Mouse (Mus musculus) adrenal gland, adult 2 months (tissue): ENCODE measurements at regions not wholly inside any gene's neighbourhood (a gene's known extent, or its start where the extent isn't known, plus 50 kb on each side); places are given as distances from the start of the nearest gene placed in this dataset.
"Not testable (repeated sequence)": the region's sequence is repeated elsewhere in the genome, so short reads cannot be mapped to it uniquely, and the experiment has no call there.

Experiments
- DNase-seq: peaks from one replicate; pipeline ENCODE4 v3.0.0; 2021

DNA sequence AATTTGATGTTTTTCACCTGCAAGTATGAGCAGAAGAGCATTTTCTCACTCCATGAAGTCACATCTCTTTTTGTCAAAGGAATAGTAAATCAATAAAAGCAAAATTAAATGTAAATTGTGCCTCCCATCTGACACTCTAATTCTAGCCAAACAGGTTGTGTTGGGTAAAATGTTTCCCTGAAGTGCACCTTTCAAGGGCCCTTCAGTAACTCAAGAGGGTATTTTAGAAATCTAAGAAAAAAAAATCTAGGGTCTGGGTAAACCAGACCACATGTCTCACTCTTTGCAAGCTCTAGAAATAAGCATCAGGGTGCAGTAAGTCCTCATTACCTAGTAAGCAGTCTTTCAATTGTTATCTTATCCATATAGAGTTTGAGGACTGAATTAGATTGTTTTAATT is 521.2 kb downstream of the Serpinb8 start:
- DNase-seq: no peak

DNA sequence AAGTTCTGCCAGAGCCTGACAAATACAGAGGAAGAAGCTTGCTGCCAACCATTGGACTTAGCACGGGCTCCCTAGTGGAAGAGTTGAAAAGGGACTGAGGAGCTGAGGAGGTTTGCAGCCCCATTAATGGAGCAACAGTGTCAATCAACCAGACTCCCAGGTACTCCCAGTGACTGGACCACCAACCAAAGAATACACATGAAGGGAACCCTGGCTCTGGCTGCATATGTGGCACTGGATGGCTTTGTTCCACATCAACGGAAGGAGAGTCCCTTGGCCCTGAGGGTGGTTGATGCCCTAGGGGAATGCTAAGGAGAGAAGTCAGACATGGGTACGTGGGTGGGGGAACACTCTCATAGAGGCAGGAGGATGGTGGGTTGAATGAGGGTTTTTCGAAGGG is 537.6 kb downstream of the Serpinb8 start:
- DNase-seq: no peak

DNA sequence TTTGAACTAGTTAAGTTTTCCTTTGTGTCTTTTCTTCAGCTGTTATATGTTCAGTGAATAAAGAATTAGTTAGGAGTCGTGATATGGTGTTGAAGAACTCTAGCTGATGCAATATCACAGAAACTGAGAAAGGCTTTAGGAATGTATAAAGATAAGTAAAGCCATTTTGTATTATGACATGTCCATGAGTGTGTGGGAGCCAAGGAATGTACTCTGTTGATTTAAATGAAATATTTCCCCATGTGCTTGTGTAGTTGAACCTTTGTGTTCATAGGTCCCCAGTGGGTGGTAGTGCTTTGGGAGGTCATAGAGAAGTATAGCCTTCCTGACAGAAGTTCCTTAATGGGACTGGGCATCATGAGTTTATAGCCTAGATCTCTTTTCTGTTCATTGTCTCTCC is 542.2 kb downstream of the Serpinb8 start:
- no peak for DNase-seq

DNA sequence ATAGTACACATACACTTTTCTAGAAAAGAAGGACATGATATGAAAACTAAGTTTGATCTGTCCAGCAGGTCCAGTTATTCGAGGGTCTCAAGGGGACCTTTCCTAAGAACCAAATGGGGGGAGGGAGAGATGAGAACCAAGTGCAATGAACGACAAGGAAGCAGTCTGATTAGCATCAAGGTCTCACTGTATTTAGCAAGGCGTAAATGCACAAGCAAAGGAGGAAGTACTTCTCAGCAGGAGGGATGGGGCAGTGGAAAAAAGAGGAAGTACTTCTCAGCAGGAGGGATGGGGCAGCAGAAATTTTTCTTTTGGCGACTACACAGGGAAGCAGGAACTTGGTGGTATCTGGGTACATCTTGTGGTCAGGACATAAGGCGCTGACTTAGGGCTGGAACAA is 545.5 kb downstream of the Serpinb8 start:
- DNase-seq: not testable (repeated sequence)

DNA sequence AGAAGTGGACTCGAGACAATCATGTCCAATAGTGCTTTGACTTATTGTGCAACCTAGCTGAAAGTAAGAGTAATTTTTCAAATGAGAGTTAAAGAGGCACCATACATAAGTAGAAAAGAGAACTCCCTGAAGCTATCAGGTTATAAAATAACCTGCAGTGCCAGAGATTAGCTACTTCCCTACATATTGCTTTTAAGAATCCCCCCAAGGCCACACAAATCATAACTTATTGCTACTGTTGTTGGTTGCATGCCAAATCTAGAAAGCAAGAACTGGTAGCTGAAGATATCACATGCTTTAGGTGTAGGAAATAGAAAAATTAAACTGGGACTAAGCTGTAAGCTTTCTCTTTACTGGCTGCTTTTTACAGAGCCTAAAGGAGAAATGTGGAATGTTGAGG is 554.3 kb downstream of the Serpinb8 start:
- no peak for DNase-seq

DNA sequence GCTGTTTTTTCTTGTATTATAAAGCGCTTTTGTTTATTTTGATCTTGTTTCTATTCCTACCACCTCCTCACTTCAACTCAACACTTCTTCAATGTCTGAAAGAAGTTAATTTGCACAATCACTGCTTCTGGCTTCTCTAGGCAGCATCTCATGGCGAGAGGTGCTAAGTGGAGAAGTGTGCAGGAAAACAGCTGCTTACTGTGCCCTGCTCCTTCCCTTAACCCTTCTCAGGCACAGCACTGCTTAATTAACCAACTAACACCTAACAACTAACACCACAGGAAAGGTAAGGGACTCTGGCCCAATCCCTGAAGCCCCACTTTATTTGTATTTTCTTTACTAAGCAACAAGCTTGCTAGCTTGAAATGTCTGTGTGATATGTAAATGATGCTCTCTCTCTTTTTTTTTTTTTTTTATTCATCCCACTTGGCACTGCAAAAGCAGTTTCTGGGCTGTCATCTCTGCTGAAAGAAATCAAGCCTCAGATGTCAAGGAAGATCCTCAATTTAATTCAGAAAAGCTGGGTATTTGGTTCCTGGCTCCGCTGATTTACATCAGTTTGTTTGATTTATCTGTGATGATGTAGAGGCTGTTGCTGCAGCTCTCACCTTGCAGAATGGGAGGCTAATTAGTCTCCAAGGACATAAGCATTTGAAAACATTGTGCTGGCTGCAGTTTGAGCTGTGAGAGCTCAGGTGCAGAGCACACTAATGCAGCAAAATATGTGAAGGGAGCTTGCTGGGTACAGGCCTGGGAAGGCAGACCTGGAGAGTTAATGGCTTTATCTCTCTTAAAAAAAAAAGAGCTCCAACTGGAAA is 591.8 kb downstream of the Serpinb8 start:
- DNase-seq: no peak

DNA sequence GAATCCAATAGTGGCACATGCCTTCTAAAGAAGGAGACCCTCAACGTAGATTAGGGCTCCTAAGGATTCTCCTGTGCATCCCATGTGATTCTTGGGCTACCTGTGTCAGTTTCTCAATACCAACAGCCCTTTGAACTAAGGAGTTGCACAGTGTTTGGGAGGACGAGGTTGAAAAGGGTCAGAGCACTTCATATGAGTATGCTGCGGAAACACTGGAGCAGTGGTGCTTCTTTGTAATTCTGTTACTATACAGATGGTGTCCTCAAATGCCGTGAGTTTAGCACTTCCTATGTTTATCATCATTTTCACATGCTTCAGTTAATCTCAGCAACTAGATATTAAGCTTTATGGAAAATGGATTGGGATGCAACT is 592.3 kb downstream of the Serpinb8 start:
- no peak for DNase-seq

DNA sequence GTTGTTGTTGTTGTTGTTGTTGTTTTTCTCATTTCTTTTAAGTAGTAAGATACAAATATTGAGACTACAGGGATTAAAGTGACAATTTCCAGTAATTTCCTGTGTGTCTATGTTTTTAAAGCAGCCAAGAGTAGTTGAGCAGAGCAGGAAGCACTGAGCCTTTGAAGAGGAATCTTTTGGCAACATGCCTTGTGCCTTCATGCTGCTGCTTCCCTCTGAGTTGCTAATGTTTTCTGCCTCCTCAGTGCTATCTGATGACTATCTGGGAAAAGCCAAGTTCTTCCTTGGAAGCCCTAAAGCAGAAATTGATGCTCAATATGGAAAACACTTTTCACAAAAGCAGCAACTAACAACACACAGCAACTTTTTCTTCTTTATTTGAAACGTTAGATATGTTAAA is 634.2 kb downstream of the Serpinb8 start:
- no peak for DNase-seq

DNA sequence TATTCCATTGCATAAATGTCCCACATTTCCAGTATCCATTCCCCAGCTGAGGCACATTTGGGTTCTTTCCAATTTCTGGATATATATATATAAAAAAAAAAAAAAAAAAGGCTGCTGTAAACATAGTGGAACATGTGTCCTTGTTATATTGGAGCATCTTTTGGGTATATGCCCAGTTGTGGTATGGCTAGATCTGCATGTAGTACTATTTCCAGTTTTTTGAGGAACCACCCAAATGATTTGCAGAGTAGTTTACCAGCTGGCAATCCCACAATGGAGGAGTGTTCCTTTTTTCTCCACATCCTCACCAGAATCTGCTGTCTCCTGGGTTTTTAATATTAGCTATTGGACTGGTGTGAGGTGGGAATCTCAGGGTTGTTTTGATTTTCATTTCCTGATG is 650.3 kb downstream of the Serpinb8 start:
- DNase-seq: no peak

DNA sequence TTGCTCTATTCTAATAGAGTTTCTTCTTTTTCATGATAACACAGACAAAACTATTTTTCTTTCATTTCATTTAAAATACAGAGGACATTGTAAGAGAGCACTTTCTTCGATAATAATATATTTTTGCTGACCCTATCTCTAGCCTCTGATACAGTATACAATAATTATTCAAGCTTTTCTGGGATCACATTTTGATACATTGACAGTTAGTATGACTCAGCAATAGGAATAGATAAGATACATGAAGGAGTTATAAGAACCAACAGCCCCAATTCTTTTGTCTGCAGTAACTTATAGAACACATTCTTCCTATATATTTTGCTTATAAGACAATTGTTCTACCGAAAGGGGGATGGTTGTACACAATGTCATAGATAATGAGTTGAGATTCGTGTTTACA is 665.3 kb downstream of the Serpinb8 start:
- DNase-seq: no peak

DNA sequence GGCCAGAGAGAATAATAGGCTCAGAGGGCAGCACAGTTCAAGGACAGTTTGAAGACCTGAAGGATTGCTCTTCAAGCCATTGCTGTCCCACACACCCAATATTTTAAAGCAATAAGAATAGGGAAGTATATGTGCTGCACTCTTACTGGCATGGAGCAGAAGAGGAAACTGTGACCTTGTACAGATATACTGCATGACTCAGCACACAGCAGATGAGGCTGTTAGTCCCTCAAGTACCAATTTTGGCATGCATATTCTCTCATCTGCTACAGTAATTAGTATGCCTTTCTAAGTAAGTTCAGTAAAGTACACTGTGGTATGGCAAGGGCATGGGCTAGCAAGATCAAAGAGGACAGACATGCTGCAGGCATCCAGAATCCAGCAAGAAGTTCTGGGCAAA is 669.5 kb downstream of the Serpinb8 start:
- peak; percentile 2 for DNase-seq

DNA sequence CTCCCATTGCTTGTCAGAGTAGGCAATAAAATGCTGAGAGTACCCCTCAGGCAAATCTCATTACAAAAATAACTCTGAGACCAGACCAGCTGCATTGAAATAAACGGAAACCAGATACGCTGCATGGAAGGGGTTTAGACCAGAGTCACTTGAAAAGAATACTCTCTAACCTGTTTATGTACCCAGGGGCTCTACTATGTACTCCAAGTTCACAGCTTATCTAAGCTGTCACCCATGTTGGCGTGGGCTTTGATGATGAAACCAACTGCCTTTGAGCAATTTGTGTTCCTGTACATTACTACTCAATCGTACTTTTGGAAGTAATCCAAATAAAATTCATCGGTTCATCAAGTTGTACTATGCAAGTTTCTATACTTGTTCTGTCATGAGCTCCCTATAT is 692.3 kb downstream of the Serpinb8 start:
- DNase-seq: no peak

DNA sequence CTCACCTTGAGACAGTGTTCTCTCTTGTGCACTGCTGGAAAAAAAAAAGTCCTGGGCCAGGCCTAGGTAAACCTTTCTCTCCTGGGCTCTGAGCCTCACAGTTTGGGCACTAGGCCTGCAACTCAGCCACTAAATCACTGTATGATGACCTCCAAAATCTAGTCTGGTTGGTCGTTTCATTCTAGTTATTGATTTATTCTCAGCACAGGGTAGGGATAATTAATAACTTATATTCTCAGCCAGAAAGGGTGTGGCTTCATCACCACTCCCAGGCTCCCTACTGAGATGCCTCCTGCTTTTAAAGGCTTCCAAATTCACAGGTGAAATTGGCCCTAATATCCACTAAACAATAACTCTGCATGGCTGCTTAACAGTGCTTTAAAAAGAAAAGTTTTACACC is 696.8 kb downstream of the Serpinb8 start:
- DNase-seq: no peak
